Mouse (Mus musculus): ENCODE measurements around the gene Irx3. TPM values are rescaled to one million over a fixed set of nuclear protein-coding genes. Genes with fewer than 3 reads are reported as not detected.

Gene Irx3
- polyA plus RNA-seq, 1 experiment: not detected

- no peak for TF ChIP-seq POLR2A (IDR thresholded peaks at IDR 0.05; ENCODE audit: borderline replicate concordance, low read depth, low read length)
- TF ChIP-seq CTCF (IDR thresholded peaks at IDR 0.05; ENCODE audit: low read depth, low read length): no peak
- H3K4me1 ChIP-seq (ENCODE audit: control insufficient read depth, insufficient read depth, low read length): no peaks in the 10 kb centered on the region
- no peak overlapping the region for H3K4me3 ChIP-seq (ENCODE audit: insufficient read depth, low read length)
- H3K27ac ChIP-seq (ENCODE audit: insufficient read depth, low read depth, low read length): no peak overlapping the region
Observed at GRCm38 (mm10) chr8:91782940-91783339, 18.9 kb downstream of the Irx3 start.

- TF ChIP-seq CTCF (IDR thresholded peaks at IDR 0.05; ENCODE audit: low read depth, low read length) (no peak), POLR2A (IDR thresholded peaks at IDR 0.05; ENCODE audit: borderline replicate concordance, low read depth, low read length) (no peak)
- Histone ChIP-seq H3K4me1 (ENCODE audit: control insufficient read depth, insufficient read depth, low read length) (no peaks in the 10 kb centered on the region), H3K4me3 (ENCODE audit: insufficient read depth, low read length) (no peak overlapping the region), H3K27ac (ENCODE audit: insufficient read depth, low read depth, low read length) (no peak overlapping the region)
Observed at GRCm38 (mm10) chr8:91782201-91782600, 19.7 kb downstream of the Irx3 start.

DNA sequence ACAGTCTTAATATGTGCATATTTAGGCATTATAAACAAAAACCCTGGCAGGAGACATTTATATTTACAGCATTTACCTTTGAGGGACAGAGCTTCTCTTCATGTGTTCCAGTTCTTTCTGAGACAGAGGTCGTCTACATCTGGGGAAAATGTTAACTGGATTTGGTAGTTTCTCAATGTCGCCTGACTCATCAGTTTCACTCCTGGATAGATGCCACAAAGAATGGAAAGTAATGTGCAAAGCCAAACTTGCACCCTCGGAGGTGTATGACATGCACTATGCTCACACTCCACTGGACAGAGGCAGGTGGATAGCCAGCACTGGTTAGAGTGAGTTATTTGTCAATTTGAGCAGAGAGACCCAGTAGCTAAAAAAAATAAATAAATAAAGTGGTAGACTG, 21.2 kb downstream of the Irx3 start:
- no peak overlapping the region for H3K27ac ChIP-seq (ENCODE audit: insufficient read depth, low read depth, low read length)

GRCm38 (mm10) chr8:91768857-91769256, 33.0 kb downstream of the Irx3 start:
- TF ChIP-seq POLR2A (IDR thresholded peaks at IDR 0.05; ENCODE audit: borderline replicate concordance, low read depth, low read length) (no peak), CTCF (IDR thresholded peaks at IDR 0.05; ENCODE audit: low read depth, low read length) (no peak)
- no peaks in the 10 kb centered on the region for H3K4me1 ChIP-seq (ENCODE audit: control insufficient read depth, insufficient read depth, low read length)
- H3K4me3 ChIP-seq (ENCODE audit: insufficient read depth, low read length): no peak overlapping the region
- no peak overlapping the region for H3K27ac ChIP-seq (ENCODE audit: insufficient read depth, low read depth, low read length)

More for the DNA sequence above, 21.2 kb downstream of the Irx3 start:
- H3K4me3 ChIP-seq (ENCODE audit: insufficient read depth, low read length): no peak overlapping the region
- H3K4me1 ChIP-seq (ENCODE audit: control insufficient read depth, insufficient read depth, low read length): no peaks in the 10 kb centered on the region
- TF ChIP-seq CTCF (IDR thresholded peaks at IDR 0.05; ENCODE audit: low read depth, low read length) (no peak), POLR2A (IDR thresholded peaks at IDR 0.05; ENCODE audit: borderline replicate concordance, low read depth, low read length) (no peak)

GRCm38 (mm10) chr8:91765411-91766034, 36.3 kb downstream of the Irx3 start:
- H3K27ac ChIP-seq (ENCODE audit: insufficient read depth, low read depth, low read length): no peak overlapping the region

GRCm38 (mm10) chr8:91755566-91755965, 46.3 kb downstream of the Irx3 start:
- Histone ChIP-seq H3K4me1 (ENCODE audit: control insufficient read depth, insufficient read depth, low read length) (no peaks in the 10 kb centered on the region), H3K27ac (ENCODE audit: insufficient read depth, low read depth, low read length) (no peak overlapping the region), H3K4me3 (ENCODE audit: insufficient read depth, low read length) (no peak overlapping the region)
- no peak for TF ChIP-seq POLR2A (IDR thresholded peaks at IDR 0.05; ENCODE audit: borderline replicate concordance, low read depth, low read length)
- TF ChIP-seq CTCF (IDR thresholded peaks at IDR 0.05; ENCODE audit: low read depth, low read length): no peak

More at GRCm38 (mm10) chr8:91765411-91766034, 36.3 kb downstream of the Irx3 start:
- Histone ChIP-seq H3K4me3 (ENCODE audit: insufficient read depth, low read length) (no peak overlapping the region), H3K4me1 (ENCODE audit: control insufficient read depth, insufficient read depth, low read length) (no peaks in the 10 kb centered on the region)
- TF ChIP-seq CTCF (IDR thresholded peaks at IDR 0.05; ENCODE audit: low read depth, low read length): no peak
- TF ChIP-seq POLR2A (IDR thresholded peaks at IDR 0.05; ENCODE audit: borderline replicate concordance, low read depth, low read length): no peak

GRCm38 (mm10) chr8:91755062-91755461, 46.8 kb downstream of the Irx3 start:
- Histone ChIP-seq H3K4me1 (ENCODE audit: control insufficient read depth, insufficient read depth, low read length) (no peaks in the 10 kb centered on the region), H3K27ac (ENCODE audit: insufficient read depth, low read depth, low read length) (no peak overlapping the region), H3K4me3 (ENCODE audit: insufficient read depth, low read length) (no peak overlapping the region)
- TF ChIP-seq POLR2A (IDR thresholded peaks at IDR 0.05; ENCODE audit: borderline replicate concordance, low read depth, low read length) (no peak), CTCF (IDR thresholded peaks at IDR 0.05; ENCODE audit: low read depth, low read length) (no peak)

DNA sequence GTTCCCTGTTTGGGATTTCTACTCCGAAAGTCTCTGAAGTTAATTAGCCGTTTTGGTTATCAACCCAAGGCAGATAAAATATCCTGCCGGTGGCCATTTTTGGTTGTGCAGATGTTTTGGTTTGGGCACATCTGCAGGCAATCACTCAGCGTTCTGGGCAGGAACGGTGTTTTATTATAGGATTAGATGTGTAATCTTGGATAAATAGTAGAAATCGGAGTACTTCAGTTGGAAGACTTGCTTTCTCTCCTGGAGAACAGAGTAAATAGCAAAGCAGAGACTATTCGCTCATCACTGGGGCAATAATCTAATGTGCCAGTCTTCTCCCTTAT, 51.1 kb downstream of the Irx3 start:
- Histone ChIP-seq H3K4me1 (ENCODE audit: control insufficient read depth, insufficient read depth, low read length) (no peaks in the 10 kb centered on the region), H3K4me3 (ENCODE audit: insufficient read depth, low read length) (no peak overlapping the region), H3K27ac (ENCODE audit: insufficient read depth, low read depth, low read length) (no peak overlapping the region)
- no peak for TF ChIP-seq POLR2A (IDR thresholded peaks at IDR 0.05; ENCODE audit: borderline replicate concordance, low read depth, low read length)
- no peak for TF ChIP-seq CTCF (IDR thresholded peaks at IDR 0.05; ENCODE audit: low read depth, low read length)

- no peak for TF ChIP-seq POLR2A (IDR thresholded peaks at IDR 0.05; ENCODE audit: borderline replicate concordance, low read depth, low read length)
- TF ChIP-seq CTCF (IDR thresholded peaks at IDR 0.05; ENCODE audit: low read depth, low read length): no peak
- H3K4me1 ChIP-seq (ENCODE audit: control insufficient read depth, insufficient read depth, low read length): no peaks in the 10 kb centered on the region
- no peak overlapping the region for H3K4me3 ChIP-seq (ENCODE audit: insufficient read depth, low read length)
- H3K27ac ChIP-seq (ENCODE audit: insufficient read depth, low read depth, low read length): no peak overlapping the region
Observed at GRCm38 (mm10) chr8:91750096-91750793, 51.6 kb downstream of the Irx3 start.

DNA sequence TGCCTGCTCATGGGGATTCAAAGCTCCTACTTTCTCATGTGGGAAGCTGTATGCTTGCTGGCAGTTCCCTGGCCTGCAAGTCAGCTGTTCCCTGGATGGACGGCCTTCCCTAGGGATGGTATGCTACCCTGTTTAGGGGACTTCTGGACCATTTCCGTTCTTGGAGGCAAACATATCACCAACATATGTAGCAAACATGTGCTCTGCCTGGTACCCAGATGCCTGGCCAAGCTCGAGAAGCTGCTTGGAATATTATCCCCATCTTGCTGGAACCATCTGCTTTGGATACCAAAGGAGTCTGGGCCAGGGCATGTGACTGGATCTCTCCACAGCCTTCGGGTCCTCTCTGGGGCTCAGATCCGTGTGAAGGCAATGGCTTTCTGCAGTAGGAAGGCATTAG, 52.5 kb downstream of the Irx3 start:
- Histone ChIP-seq H3K4me3 (ENCODE audit: insufficient read depth, low read length) (no peak overlapping the region), H3K27ac (ENCODE audit: insufficient read depth, low read depth, low read length) (no peak overlapping the region), H3K4me1 (ENCODE audit: control insufficient read depth, insufficient read depth, low read length) (no peaks in the 10 kb centered on the region)
- TF ChIP-seq POLR2A (IDR thresholded peaks at IDR 0.05; ENCODE audit: borderline replicate concordance, low read depth, low read length) (no peak), CTCF (IDR thresholded peaks at IDR 0.05; ENCODE audit: low read depth, low read length) (no peak)

Data from bone marrow macrophage, adult 2 months (primary cell).